Mouse (Mus musculus) ES-Bruce4 (cell line): ENCODE measurements around the gene Mcrs1. TPM values are rescaled to one million over a fixed set of nuclear protein-coding genes. Genes with fewer than 3 reads are reported as not detected.

Source experiments
- H3K27ac ChIP-seq: 2 replicates; pipeline ENCODE4 v1.5.1; 2012; ENCODE audit warnings: low read length, inconsistent platforms; ENCODE audit not compliant: insufficient read depth
- H3K27me3 ChIP-seq: 2 replicates; pipeline ENCODE4 v1.6.1; 2012; ENCODE audit warnings: mild to moderate bottlenecking, low read length, inconsistent platforms; ENCODE audit not compliant: control insufficient read depth, poor library complexity, insufficient read depth, severe bottlenecking
- H3K36me3 ChIP-seq: 2 replicates; pipeline ENCODE4 v1.6.1; 2012; ENCODE audit warnings: inconsistent platforms, mild to moderate bottlenecking, low read length, moderate library complexity; ENCODE audit not compliant: control insufficient read depth, poor library complexity, insufficient read depth, severe bottlenecking
- H3K4me1 ChIP-seq: one replicate; pipeline ENCODE4 v1.8.1; 2011; ENCODE audit warnings: low read length; ENCODE audit not compliant: control insufficient read depth, insufficient read depth
- H3K4me3 ChIP-seq: 2 replicates; pipeline ENCODE4 v1.5.1; 2011; ENCODE audit warnings: low read depth, mild to moderate bottlenecking, low read length
- H3K9ac ChIP-seq: 2 replicates; pipeline ENCODE4 v1.6.1; 2012; ENCODE audit warnings: low read depth, mild to moderate bottlenecking, inconsistent platforms; ENCODE audit not compliant: poor library complexity, severe bottlenecking
- H3K9me3 ChIP-seq: replicated peaks from 2 replicates; pipeline ENCODE4 v1.6.1; 2012; ENCODE audit warnings: mild to moderate bottlenecking, low read length, inconsistent platforms; ENCODE audit not compliant: control insufficient read depth, poor library complexity, insufficient read depth, severe bottlenecking
- CTCF ChIP-seq: IDR thresholded peaks from one replicate; pipeline ENCODE4 v1.8.1; 2011; ENCODE audit warnings: low read depth, low read length
- EP300 ChIP-seq: IDR thresholded peaks from 2 replicates; pipeline ENCODE4 v1.6.1; 2011; ENCODE audit warnings: low read depth, low read length; ENCODE audit not compliant: insufficient read depth
- POLR2A ChIP-seq: IDR thresholded peaks from one replicate; pipeline ENCODE4 v1.8.1; 2011; ENCODE audit warnings: low read length; ENCODE audit not compliant: insufficient read depth
- polyA plus RNA-seq: library from polyadenylated mRNA; stranded (reverse); fragments of >200 nt; gene quantifications from 2 replicates; pipeline ENCODE4 v1.2.4, GENCODE M21; 2011; ENCODE audit warnings: low read depth; ENCODE audit not compliant: missing spikeins, insufficient read depth, insufficient read length

The Mcrs1 gene
- polyA plus RNA-seq, 1 experiment: 84.9 TPM

- no peaks in the 10 kb centered on the region for H3K9me3 ChIP-seq
- H3K9ac ChIP-seq: no peak overlapping the region
- no peak overlapping the region for H3K4me3 ChIP-seq
- H3K36me3 ChIP-seq: 0 out of 2 replicates have a peak, but pooled peaks cover 7% of the 10 kb centered on the region
- H3K27ac ChIP-seq: no peak overlapping the region
- TF ChIP-seq EP300 (no peak), CTCF (no peak), POLR2A (no peak)
- H3K27me3 ChIP-seq: no peaks in the 10 kb centered on the region
- H3K4me1 ChIP-seq: no peaks in the 10 kb centered on the region
Measured at GRCm38 (mm10) chr15:99242045-99242444, 9.7 kb downstream of the Mcrs1 start.

GRCm38 (mm10) chr15:99241249-99241648, 10.5 kb downstream of the Mcrs1 start:
- H3K36me3 ChIP-seq: 0 out of 2 replicates have a peak, but pooled peaks cover 6% of the 10 kb centered on the region

GRCm38 (mm10) chr15:99240129-99240528, 11.6 kb downstream of the Mcrs1 start:
- H3K9ac ChIP-seq: no peak overlapping the region
- H3K4me3 ChIP-seq: no peak overlapping the region
- TF ChIP-seq EP300 (no peak), CTCF (peak; percentile 57)
- H3K27me3 ChIP-seq: no peaks in the 10 kb centered on the region
- no peaks in the 10 kb centered on the region for H3K9me3 ChIP-seq
- no peaks in the 10 kb centered on the region for H3K4me1 ChIP-seq
- H3K36me3 ChIP-seq: no peaks in the 10 kb centered on the region
- H3K27ac ChIP-seq: no peak overlapping the region

More at GRCm38 (mm10) chr15:99241249-99241648, 10.5 kb downstream of the Mcrs1 start:
- no peaks in the 10 kb centered on the region for H3K27me3 ChIP-seq
- no peak overlapping the region for H3K9ac ChIP-seq
- no peak overlapping the region for H3K4me3 ChIP-seq
- TF ChIP-seq POLR2A (no peak), CTCF (no peak), EP300 (no peak)
- no peaks in the 10 kb centered on the region for H3K4me1 ChIP-seq
- no peaks in the 10 kb centered on the region for H3K9me3 ChIP-seq
- no peak overlapping the region for H3K27ac ChIP-seq

- TF ChIP-seq EP300 (no peak), POLR2A (no peak), CTCF (no peak)
- H3K27me3 ChIP-seq: no peaks in the 10 kb centered on the region
- no peaks in the 10 kb centered on the region for H3K4me1 ChIP-seq
- peak overlapping the region; percentile 24; the same call in 1 of the 2 replicates for H3K9ac ChIP-seq
- no peak overlapping the region for H3K4me3 ChIP-seq
- H3K36me3 ChIP-seq: no peaks in the 10 kb centered on the region
- H3K9me3 ChIP-seq: no peaks in the 10 kb centered on the region
- no peak overlapping the region for H3K27ac ChIP-seq
Measured at GRCm38 (mm10) chr15:99238006-99238405, 13.8 kb downstream of the Mcrs1 start.

- H3K27ac ChIP-seq: no peak overlapping the region
- H3K9me3 ChIP-seq: no peaks in the 10 kb centered on the region
- no peak overlapping the region for H3K4me3 ChIP-seq
- H3K27me3 ChIP-seq: no peaks in the 10 kb centered on the region
- no peaks in the 10 kb centered on the region for H3K36me3 ChIP-seq
- peaks cover 1% of the 10 kb centered on the region for H3K4me1 ChIP-seq
- TF ChIP-seq CTCF: no peak
- TF ChIP-seq EP300: no peak
- TF ChIP-seq POLR2A: no peak
- H3K9ac ChIP-seq: no peak overlapping the region
Measured at GRCm38 (mm10) chr15:99234326-99235010, 17.3 kb downstream of the Mcrs1 start.

- peaks cover 6% of the 10 kb centered on the region for H3K4me1 ChIP-seq
- no peak for TF ChIP-seq CTCF
- TF ChIP-seq POLR2A: no peak
- TF ChIP-seq EP300: no peak
- no peaks in the 10 kb centered on the region for H3K9me3 ChIP-seq
- no peaks in the 10 kb centered on the region for H3K36me3 ChIP-seq
- no peak overlapping the region for H3K27ac ChIP-seq
- no peak overlapping the region for H3K4me3 ChIP-seq
- H3K9ac ChIP-seq: no peak overlapping the region
- no peaks in the 10 kb centered on the region for H3K27me3 ChIP-seq
Measured at GRCm38 (mm10) chr15:99233719-99234118, 18.0 kb downstream of the Mcrs1 start.
